Mouse (Mus musculus): ENCODE measurements around the gene Cnrip1.

DNA sequence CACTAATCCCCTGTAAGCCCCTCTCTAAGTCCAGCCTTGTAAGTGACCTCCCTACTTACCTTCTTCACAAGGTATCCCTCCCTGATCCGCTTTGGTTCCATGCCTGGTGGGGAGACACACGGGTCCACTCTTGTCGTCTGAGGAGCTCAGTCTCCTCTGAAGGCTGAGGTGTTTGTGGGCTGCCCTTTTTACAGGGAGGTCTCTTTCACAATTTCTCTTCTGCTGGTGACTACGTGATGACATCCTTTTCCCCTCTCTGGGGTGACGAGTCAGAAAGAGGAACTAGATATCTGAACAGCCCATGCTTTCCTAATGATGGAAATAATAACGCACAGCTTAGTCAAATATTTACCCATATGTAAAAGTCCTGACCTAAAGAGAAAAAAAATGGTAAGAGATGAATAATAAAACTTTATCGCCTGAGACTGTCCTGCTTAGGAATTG is 42.9 kb upstream of the Cnrip1 start:
- no peak for TF ChIP-seq CTCF (IDR thresholded peaks at IDR 0.05; ENCODE audit: low read depth, low read length)
- TF ChIP-seq POLR2A (IDR thresholded peaks at IDR 0.05; ENCODE audit: extremely low read depth, insufficient read depth, low read length): no peak

All from liver, adult 2 months (tissue).